Mouse (Mus musculus) MEL (cell line): ENCODE measurements at regions not wholly inside any gene's neighbourhood (a gene's known extent, or its start where the extent isn't known, plus 50 kb on each side); places are given as distances from the start of the nearest gene placed in this dataset.

ENCODE experiments used
- CTCF ChIP-seq, 3 experiments: IDR thresholded peaks in 2 of 3; conservative IDR thresholded peaks in 1 of 3; 2 replicates each; pipeline ENCODE4 v1.5.1; 2011 to 2012; ENCODE audit warnings: low read length in 3 of 3, low read depth in 2 of 3, mild to moderate bottlenecking in 2 of 3, improper control_type of control experiment in 1 of 3, inconsistent platforms in 1 of 3, mixed read lengths in 1 of 3, moderate library complexity in 1 of 3; ENCODE audit not compliant: control insufficient read depth in 1 of 3, insufficient read depth in 1 of 3, poor library complexity in 1 of 3, severe bottlenecking in 1 of 3
- EP300 ChIP-seq, 2 experiments: IDR thresholded peaks; 2 replicates each; pipeline ENCODE4 v1.6.1; 2011; ENCODE audit warnings: improper control_type of control experiment in 2 of 2, low read length in 2 of 2, low read depth in 1 of 2, mild to moderate bottlenecking in 1 of 2
- GATA1 ChIP-seq: IDR thresholded peaks from 2 replicates; pipeline ENCODE4 v1.6.1; 2011; ENCODE audit warnings: low read depth, low read length, improper control_type of control experiment
- MXI1 ChIP-seq: IDR thresholded peaks from 2 replicates; pipeline ENCODE4 v1.6.1; 2011; ENCODE audit warnings: mild to moderate bottlenecking, low read depth, low read length, improper control_type of control experiment
- POLR2A ChIP-seq, 2 experiments: IDR thresholded peaks; 2 replicates each; pipeline ENCODE4 v1.6.1; 2011 to 2012; ENCODE audit warnings: low read length in 2 of 2, mild to moderate bottlenecking in 2 of 2, control low read depth in 1 of 2, improper control_type of control experiment in 1 of 2, low read depth in 1 of 2, moderate library complexity in 1 of 2; ENCODE audit not compliant: control insufficient read depth in 1 of 2, insufficient read depth in 1 of 2, poor library complexity in 1 of 2
- ZC3H11A ChIP-seq: IDR thresholded peaks from 2 replicates; pipeline ENCODE4 v1.6.1; 2012; ENCODE audit warnings: low read depth, mild to moderate bottlenecking, inconsistent platforms, low read length, improper control_type of control experiment
- ZNF384 ChIP-seq: IDR thresholded peaks from 2 replicates; pipeline ENCODE4 v1.6.1; 2012; ENCODE audit warnings: low read depth, mild to moderate bottlenecking, inconsistent platforms, low read length, improper control_type of control experiment

- TF ChIP-seq CTCF (IDR thresholded peaks at IDR 0.05 in 2 of 3, conservative IDR thresholded peaks at IDR 0.05 in 1 of 3; ENCODE audit: control insufficient read depth in 1 of 3, insufficient read depth in 1 of 3, low read depth in 2 of 3, low read length in 3 of 3, poor library complexity in 1 of 3, severe bottlenecking in 1 of 3) (no peak), EP300 (IDR thresholded peaks at IDR 0.05; ENCODE audit: low read depth in 1 of 2, low read length in 2 of 2) (no peak), ZC3H11A (no peak), POLR2A (IDR thresholded peaks at IDR 0.05; ENCODE audit: control insufficient read depth in 1 of 2, insufficient read depth in 1 of 2, low read depth in 1 of 2, low read length in 2 of 2, poor library complexity in 1 of 2) (no peak), MXI1 (no peak), ZNF384 (no peak), GATA1 (no peak)
These were observed 757.5 kb downstream of the Cypt12 start for GRCm38 (mm10) chr3:18705756-18706155.
